Mouse (Mus musculus) lung, adult 2 months (tissue): ENCODE data around the gene Msh3.

Source experiments
- CTCF ChIP-seq: fragments of 200-500 bp; IDR thresholded peaks from 2 replicates; pipeline ENCODE4 v1.5.1; 2011; ENCODE audit warnings: mild to moderate bottlenecking, low read length, control low read depth; ENCODE audit not compliant: insufficient read depth
- POLR2A ChIP-seq: fragments of 200-500 bp; IDR thresholded peaks from 2 replicates; pipeline ENCODE4 v1.6.1; 2011; ENCODE audit warnings: low read depth, mild to moderate bottlenecking, control low read depth, low read length, borderline replicate concordance; ENCODE audit errors: extremely low read depth

- TF ChIP-seq CTCF (no peak), POLR2A (no peak)
Observed at GRCm38 (mm10) chr13:92370811-92371210, 16.0 kb upstream of the Msh3 start.
